Mouse (Mus musculus) layer of hippocampus, adult 18-20 months (tissue): Measurements from ENCODE around the gene Tns1. TPM values are rescaled to one million over a fixed set of nuclear protein-coding genes. Genes with fewer than 3 reads are reported as not detected.

Experiments used
- DNase-seq, 2 experiments: peaks; one replicate each; pipeline ENCODE4 v3.0.0; 2022; ENCODE audit warnings: low spot score in 2 of 2
- total RNA-seq, 2 experiments: library from RNA; stranded (reverse); gene quantifications; 2 replicates each; pipeline ENCODE4 v1.2.3; 2021

Tns1 gene
- total RNA-seq, 2 experiments from 2014 or later: 37.0 to 39.6 TPM

GRCm38 (mm10) chr1:73941697-73942096 is 182.6 kb downstream of the Tns1 start:
- no peak for DNase-seq

GRCm38 (mm10) chr1:73940491-73941204 is 183.6 kb downstream of the Tns1 start:
- DNase-seq: no peak

GRCm38 (mm10) chr1:73938597-73938996 is 185.7 kb downstream of the Tns1 start:
- DNase-seq: no peak

- DNase-seq: no peak
Measured at GRCm38 (mm10) chr1:73937805-73938204, 186.4 kb downstream of the Tns1 start.

- DNase-seq: no peak
Measured at GRCm38 (mm10) chr1:73936537-73936936, 187.7 kb downstream of the Tns1 start.

- peak in 1 of 2 experiments; percentile 40 for DNase-seq
Measured at GRCm38 (mm10) chr1:73935442-73936080, 188.7 kb downstream of the Tns1 start.

- peak in 1 of 2 experiments; percentile 64 for DNase-seq
Measured at GRCm38 (mm10) chr1:73933146-73933490, 191.1 kb downstream of the Tns1 start.

GRCm38 (mm10) chr1:73932421-73933145 is 191.7 kb downstream of the Tns1 start:
- DNase-seq: no peak

GRCm38 (mm10) chr1:73931851-73932250 is 192.4 kb downstream of the Tns1 start:
- DNase-seq: no peak

- DNase-seq: no peak
Measured at GRCm38 (mm10) chr1:73930411-73931134, 193.7 kb downstream of the Tns1 start.

- no peak for DNase-seq
Measured at GRCm38 (mm10) chr1:73929952-73930329, 194.3 kb downstream of the Tns1 start.

GRCm38 (mm10) chr1:73929211-73929951 is 194.9 kb downstream of the Tns1 start:
- DNase-seq: no peak

- DNase-seq: no peak
Measured at GRCm38 (mm10) chr1:73928385-73928784, 195.9 kb downstream of the Tns1 start.

GRCm38 (mm10) chr1:73927819-73928218 is 196.4 kb downstream of the Tns1 start:
- no peak for DNase-seq

- no peak for DNase-seq
Measured at GRCm38 (mm10) chr1:73926279-73926678, 198.0 kb downstream of the Tns1 start.

- no peak for DNase-seq
Measured at GRCm38 (mm10) chr1:73924871-73925610, 199.2 kb downstream of the Tns1 start.

- DNase-seq: no peak
Measured at GRCm38 (mm10) chr1:73924210-73924609, 200.0 kb downstream of the Tns1 start.

GRCm38 (mm10) chr1:73923185-73923584 is 201.1 kb downstream of the Tns1 start:
- DNase-seq: no peak

- DNase-seq: no peak
Measured at GRCm38 (mm10) chr1:73920701-73921100, 203.5 kb downstream of the Tns1 start.

- DNase-seq: no peak
Measured at GRCm38 (mm10) chr1:73919909-73920308, 204.3 kb downstream of the Tns1 start.
